Mouse (Mus musculus): Measurements from ENCODE around the gene Cilp2.

GRCm38 (mm10) chr8:69935431-69935830 is 47.9 kb upstream of the Cilp2 start:
- TF ChIP-seq CTCF (IDR thresholded peaks at IDR 0.05; ENCODE audit: extremely low read depth, insufficient read depth, insufficient read length, insufficient replicate concordance) (no peak), POLR2A (IDR thresholded peaks at IDR 0.05; ENCODE audit: low read depth, low read length) (no peak)

Measured in spleen, adult 2 months (tissue).